Mouse (Mus musculus): ENCODE results near the gene Lmntd1.

DNA sequence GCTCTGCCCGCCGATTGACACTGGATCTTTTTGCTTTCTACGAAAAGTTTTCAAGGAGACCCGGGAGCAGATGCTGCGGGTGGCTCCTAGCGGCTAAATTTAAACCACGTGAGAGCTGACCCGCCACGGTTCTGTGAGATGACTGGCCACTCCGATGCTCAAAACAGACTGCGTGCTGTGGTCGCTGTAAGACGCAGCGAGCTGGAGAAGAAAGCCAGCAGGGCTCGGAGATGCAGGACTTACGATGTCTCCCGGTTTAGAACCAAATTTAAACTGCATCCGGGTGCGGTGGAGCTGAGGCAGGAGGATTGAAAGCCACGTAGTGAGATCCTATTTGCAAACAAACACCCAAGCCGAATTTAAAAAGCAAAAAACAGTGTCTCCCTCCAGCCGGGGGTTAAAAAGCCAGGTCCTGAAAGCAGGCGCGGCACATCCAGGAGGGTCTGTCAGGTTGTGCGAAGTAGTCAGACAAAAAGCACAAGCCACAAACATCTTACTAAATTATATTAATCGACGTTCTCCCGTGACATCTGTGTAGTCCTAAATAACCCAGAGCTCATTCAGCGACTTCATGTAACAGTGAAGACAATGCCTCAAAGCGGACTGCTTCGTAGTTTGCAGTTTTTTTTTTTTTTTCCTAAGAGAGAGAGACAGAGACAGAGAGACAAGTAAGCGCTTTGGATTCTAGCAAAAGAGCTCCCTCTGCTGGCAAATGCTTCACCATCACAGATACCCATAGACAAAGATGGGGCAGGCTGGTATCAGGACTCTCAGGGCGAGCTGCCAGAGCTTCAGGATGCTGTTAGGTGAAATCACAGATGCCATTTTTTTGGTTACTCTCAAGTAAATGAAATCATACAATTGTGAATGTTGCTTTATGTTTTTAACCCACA, 272.6 kb downstream of the Lmntd1 start:
- TF ChIP-seq CTCF (IDR thresholded peaks at IDR 0.05; ENCODE audit: low read depth, low read length) (peak; percentile 34), POLR2A (IDR thresholded peaks at IDR 0.05; ENCODE audit: insufficient read depth, low read length) (no peak), EP300 (IDR thresholded peaks at IDR 0.05; ENCODE audit: insufficient read depth, low read depth, low read length) (no peak)

Data from ES-Bruce4 (cell line).